Mouse (Mus musculus): ENCODE results near the gene Sv2b.

The Sv2b gene

DNA sequence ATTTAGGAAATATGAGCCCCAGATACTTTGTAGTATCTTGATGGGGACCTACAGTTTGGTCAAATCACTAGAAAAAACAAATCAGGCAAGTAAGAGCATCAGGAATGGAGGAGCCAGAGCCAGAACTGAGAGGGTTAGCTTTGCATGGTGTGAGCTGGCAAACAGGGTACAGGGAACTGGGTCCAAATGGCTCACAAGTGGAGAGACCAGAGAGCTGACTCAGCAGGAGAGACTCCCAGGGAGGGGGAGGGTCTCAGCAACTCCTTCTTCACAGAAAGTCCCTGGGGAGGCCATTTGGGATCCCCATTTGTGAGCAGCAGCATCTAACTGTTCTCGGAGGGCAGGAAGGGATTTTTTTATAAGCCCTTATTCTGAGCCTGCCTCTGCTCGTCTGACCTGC is 18.5 kb downstream of the Sv2b start:
- DNase-seq, result peak; percentile 72

DNA sequence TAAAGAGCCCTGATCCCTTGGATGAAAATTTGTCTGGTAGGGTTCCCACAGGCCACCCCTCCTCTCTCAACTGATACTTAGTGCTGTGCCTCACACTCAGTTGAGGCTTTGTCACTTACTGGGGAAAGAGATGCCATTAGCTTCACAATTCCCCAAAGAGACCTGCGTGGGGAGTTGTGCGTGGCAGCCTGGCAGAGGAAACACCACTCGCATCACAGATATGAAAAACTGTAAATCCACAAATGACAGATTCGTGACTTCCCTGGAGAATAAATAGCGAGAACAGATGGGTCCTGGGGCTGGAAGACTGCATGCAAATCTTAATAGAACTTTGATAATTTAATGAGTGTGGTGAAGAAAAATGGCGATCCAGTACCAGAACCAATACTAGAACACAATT is 21.8 kb downstream of the Sv2b start:
- DNase-seq, result no peak

DNA sequence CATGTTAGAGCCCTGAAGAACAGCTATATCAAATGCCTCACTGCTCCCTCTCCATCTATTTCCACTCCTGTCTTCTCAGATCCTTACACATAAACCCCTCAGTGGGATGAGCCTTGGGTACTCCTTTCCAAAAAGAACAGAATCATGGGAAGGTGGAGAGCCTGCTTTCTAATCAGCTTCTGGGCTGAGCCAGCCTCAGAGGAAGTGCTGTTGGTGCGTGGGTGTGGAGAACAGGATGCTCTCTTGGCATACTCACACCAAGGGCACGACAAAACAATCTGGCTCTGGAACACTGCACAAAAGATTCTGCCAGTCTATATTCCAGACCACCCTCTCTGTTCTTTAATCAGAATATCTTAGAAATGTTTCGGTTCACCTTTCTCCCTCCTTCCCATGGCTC is 26.1 kb downstream of the Sv2b start:
- DNase-seq, result peak; percentile 89

DNA sequence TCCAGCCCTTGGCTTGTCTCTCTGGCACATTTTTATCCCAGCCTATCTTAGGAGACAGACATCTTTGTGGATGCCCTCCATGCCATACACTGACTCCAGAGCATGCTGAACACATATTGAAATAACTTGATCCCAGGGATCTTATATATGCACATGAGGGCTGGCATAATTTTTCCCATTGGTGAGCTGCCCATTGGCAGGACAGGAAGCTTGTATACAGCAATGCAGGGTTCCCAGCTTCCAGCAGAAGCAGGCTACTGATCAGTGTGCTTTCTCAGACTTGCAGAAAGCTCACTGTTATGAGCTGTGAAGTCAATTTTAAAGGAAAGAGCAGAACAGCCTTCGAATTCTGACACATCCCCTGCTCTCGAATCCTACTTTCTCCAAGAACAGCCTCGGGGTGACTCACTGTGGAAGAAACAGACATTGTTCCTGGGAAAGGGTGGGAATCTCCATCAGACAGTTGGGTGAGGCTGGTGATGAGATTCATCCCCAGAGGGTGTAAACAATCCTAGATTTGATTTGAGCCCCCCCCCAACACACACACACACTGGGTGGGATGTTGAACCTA is 26.9 kb downstream of the Sv2b start:
- DNase-seq, result no peak

DNA sequence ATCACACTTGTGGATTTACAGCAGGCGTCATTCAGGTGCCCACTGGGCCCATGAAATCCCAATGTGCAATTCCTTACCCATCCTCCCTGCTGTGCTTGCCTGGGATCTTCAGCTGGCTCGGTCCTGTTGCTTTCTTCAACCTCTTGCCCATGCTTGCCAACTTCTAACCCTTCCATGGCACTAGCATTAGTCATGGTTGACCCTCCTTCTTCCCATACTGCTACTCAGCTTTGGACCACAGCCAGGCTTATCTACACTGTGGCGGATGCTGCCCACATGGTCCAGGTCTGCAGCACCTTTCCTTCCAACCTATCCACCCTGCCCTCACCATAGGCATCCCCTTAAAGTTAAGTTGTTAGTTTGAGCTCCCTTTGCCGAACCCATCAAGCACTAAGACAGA is 28.0 kb downstream of the Sv2b start:
- no peak for DNase-seq

DNA sequence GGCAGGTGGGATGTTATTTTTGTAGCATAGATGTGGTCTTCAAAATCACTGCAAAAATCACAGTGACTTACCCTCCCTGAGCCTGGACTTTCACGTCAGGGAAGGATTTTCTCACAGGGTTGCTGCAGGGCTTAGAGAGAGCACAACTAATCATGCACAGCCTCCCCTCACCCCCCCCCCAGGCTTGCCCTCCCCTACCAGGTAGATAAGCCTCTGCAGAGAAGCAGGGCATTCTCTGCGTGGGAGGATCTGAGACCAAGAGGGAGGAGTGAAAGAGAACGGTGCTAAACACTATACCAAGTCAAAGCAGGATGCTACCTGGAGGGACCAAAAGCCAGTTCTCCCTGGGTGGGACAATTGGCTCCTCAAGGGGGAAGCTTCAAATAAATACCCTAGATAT is 31.2 kb downstream of the Sv2b start:
- DNase-seq, result no peak

DNA sequence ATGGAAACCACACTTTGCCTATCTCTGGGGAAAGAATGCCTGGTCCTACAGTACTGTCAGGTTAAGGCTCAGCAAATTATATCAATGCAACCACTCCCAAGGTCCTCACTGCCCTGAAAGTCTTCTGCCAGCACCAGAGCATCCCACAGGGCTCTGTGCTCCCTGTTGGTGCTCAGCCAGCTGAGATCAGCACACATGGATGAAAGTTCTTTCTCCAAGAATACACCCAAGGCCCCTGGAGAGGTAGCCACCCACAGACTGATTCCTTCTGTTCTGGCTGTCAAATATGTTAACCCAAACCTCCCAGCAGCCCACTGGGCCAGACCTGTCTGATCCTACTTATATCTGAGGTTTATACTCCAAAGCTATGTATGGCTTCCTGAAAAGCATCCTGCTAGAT is 32.3 kb downstream of the Sv2b start:
- no peak for DNase-seq

DNA sequence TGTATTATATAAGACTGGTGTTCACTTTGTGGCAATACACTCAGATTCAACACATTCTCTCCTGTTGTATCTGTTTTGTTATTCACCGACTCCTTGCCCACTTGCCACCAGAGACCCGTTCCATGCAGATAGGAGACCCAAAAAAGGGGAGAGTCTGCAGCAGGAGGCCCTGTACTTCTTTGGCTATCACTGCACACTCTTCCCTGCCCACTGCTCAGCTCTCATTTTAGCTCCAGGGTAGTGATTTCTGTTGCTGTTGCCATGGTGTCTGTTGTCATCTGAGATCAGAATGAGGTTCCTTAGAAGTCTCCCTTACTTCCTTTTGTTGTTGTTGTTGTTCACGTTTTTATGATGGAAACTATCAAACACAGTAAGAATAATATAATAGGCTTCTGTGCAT is 34.5 kb downstream of the Sv2b start:
- no peak for DNase-seq

DNA sequence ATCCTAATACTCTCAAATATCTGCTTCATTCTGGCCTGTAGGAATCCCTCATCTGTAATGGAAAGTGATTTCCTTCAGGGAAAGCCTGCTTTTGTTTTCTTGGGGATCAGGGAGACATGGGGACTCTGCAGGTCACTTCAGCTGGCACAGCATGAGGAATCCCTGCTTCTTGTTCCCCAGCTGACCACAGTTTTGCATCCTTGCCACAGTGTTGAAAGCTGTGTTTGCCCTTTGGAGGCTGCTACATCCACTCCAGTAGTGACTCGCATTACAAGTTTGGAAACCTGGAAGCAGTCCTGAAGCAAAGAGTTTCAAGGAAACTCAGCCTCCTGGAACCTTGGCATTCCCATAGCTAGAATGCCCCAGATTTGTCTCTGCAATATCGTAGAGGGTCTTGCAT is 35.4 kb downstream of the Sv2b start:
- no peak for DNase-seq

DNA sequence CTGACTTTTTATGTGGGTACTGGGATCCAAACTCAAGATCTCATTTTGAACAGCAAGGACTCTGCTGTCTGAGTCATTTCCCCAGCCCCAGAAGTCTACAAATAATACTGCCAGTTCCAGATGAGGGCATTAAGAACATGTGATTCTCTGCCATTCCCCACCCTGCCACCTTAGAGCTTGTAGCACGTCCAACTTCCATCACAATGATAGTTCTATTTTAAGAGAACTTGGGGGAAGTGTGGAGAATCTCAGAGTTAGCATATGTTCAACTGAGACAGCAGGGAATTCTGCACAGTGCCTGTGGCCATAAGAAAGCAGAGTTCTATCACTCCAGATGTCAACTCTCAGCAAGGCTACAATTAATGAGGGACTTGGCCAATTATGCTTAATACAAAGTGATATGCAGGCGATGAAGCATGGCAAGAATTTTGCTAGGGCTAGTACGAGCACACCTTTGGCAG is 37.1 kb downstream of the Sv2b start:
- no peak for DNase-seq

DNA sequence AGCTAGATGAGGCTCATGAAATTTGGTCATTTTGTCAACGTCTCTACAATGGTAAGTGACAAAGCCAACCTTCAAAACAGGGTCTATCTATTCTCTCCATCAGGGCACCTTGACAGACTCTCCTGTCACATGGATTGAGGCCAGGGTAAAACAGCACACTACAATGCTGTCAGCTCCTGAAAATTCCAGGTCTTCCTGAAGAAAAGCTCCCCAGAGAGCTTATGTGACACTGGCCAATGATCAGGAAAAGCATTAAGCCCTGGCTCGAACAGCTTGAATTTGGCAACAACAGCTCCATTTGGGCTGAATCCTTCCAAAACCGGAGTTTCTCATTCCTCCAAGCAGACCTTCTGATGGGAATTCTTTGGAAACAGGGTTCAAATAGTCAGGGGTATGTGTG is 37.8 kb downstream of the Sv2b start:
- DNase-seq, result peak; percentile 79

DNA sequence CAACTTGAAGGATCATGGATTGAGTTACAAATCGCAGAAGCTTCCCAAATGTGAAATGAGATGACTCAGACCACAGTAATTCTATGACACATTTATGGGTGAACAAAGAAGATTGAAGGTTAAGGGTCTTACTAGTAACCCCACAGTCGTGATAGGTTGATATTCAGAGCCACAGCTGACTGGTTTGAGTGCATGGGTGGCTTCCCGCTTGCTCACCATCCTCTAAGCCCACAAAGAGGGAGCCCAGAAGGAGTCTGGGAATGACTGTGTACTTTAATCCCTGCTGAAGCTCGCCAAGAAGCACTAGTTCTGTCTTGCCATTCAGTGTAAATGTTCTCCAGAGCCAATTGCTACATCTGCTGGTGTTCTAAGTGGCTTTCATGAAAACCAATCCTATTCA is 41.8 kb downstream of the Sv2b start:
- DNase-seq, result no peak

DNA sequence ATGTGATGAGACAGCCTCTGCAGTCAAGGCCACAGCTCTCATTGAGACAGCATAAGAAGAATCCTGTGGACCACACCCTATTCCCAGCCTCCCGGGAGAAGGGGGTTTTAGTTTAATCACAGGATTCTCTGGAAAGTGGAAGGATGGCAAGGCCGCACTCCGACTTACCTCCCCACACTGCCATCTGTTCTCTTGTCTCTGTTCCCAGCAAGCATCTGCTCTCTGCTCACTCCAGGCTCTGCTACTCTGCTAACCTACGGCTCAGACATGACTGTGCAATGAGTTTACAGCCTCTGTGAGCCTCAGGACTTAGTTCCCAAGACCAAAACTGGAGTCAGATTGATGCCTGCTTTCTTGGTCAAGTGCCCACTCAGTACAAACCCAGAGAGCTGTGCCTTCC is 43.8 kb downstream of the Sv2b start:
- peak; percentile 94 for DNase-seq

DNA sequence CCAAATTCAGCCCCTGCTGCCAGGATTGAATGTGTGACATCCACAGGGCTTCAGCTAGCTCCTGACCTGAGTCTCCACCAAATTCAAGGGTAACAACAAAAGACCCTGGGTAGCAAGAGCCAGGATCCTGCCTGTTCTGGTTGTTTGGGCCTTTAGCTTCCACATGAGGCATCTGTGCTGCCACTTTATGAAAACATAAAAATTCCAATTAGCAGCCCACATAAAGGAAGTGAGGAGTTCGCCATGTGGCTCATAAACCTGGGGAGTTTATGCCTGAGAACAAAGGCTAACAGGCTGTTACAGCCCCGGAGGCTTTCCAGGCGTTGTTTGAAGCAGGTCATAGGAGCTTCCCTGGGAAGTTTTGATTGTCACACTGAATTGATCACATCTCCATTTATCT is 49.1 kb downstream of the Sv2b start:
- no peak for DNase-seq

DNA sequence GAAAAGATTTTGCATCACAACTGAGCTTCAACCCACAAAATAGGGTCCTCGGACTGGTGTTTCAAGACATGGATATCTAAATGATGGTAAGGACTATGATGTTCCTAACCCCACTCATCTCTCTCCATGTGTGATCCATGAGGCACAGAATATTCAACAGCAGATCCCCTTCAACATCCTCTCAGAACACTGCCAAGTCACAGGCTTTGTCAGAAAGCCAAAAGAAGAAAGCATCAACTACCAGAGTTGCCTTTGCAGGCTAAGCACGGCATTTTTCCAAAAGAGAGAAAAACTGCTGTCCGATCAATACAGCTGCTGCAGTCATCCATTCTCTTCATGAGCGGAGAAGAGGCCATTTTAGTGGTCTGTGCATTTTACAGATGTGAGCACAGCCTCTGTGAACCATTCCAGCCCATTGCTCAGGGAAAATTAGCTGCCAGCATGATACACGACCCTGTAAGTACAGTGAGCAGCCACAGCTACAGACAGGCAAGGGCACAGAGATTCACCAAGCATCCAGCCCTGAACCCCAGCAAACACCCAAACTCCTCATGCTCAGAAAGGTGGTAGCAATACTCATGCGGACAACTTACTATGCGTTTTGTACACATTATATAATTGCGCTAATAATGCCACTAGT is 55.3 kb downstream of the Sv2b start:
- no peak for DNase-seq

DNA sequence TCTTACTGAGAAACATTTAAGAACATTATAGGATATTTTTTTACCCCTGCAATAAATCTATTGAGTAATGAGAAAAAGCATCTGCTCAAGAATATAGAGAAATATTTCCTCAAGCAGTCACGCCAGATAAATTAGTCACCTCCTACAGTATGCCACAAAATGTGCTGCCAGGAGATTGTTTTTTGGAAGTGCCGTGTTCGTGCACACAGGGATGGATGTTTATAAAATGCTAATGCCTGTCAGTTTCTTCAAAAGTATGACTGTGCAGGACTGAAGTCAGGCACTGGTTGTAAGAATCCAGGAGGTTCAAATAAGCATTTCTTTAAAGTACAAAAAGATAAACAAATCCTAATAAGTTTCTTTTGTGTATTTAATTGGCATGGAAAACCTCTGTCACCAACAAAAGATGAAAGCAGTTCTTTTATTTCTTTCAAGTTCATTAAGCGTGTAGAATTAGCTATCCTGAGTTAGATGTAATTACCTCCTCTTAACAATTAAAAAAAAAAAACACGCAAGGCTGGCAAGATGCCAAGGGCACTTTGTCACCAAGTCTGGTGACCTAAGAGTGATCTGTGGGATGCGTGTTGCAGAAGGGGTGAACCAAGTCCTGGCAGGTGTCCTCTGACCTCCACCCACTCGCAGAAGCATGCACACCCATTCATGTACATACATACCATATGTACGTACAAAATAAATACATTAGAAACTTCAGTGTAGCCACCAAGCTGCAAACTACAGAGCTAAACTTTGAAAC is 68.1 kb downstream of the Sv2b start:
- DNase-seq, result peak; percentile 60

DNA sequence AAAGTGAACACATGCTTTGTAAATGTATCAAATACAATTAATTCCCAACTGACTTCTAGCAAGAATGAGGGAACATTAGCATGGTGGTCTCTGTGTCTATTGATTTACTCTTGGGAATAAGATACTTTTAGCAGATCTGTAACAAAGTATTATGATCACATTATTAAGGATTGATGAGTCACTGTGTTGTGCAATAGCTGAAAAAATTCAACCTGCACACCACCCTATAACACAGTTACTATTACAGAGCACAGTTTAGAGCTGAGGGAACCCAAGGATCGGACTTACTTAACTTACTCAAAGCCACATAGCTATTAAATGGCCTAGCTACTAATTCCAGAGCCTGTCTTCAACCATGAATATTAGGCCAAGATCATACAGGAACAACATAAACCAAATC is 72.7 kb downstream of the Sv2b start:
- no peak for DNase-seq

DNA sequence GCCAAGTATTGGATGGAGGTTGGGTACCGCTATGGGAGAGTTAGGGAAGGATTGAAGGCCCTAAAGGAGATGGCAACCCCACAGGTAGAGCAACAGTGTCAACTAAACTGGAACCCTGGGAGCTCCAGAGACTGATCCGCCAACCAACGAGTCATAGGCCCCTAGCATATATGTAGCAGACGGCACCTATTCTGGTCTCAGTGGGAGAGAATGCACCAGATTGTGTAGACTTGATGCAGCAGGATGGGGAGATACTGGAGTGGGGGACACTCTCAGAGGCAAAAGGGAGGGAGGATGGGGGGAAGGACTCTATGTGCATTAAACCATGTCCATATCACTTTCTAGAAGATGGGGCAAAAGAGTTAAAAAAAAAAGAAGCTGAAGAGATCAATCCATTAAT is 84.9 kb downstream of the Sv2b start:
- no peak for DNase-seq

DNA sequence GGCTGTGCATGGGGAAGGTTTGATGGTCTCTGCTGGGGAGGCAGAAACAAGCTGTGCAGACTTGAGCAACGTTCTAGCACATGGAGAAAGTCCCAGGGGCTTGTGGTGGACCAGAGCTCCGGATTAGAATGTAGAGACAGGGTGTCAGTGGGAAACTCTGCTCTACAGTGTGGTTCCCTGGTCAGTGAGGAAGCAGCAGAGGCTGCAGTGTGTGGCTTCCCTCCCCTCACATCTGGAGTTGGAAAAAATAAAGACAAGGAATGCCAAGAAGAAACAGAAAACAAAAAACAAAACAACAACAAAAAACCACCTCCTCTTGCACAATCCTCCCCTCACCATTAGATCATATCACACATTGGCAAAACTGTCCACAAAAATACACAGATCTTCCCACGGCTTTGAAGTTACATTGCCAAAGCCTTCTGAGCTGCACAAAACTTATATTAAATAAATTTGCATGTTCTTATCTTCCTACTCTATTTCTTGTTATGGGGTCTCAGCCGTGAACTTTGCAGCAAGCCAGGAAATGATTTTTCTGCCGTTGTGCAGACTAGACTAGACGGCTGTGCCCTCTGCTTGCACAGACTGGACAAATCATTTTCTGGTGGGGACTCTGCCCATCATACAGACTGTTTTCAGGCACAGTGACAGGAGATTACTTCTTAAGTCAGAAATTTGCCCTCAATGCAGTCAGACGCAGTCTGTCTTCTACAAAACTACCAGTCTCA is 86.2 kb downstream of the Sv2b start:
- DNase-seq, result no peak

DNA sequence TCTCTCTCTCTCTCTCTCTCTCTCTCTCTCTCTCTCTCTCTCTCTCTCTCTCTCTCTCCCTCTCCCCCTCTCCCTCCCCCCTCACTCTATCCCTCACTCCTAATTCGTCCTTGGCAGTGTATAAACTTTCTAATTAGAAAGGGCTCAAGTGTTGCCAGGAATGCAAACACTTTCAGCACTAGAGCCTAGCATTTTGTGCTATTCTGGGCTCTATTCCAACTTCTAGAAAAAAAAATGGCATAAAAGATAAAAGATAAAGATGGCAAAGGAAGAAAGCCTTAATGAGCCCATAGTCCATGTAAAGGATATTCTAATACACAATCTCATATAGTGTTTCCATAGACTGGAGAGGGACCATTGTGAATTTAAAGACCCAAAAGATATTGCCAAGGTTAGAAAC is 88.3 kb downstream of the Sv2b start:
- peak; percentile 53 for DNase-seq

DNA sequence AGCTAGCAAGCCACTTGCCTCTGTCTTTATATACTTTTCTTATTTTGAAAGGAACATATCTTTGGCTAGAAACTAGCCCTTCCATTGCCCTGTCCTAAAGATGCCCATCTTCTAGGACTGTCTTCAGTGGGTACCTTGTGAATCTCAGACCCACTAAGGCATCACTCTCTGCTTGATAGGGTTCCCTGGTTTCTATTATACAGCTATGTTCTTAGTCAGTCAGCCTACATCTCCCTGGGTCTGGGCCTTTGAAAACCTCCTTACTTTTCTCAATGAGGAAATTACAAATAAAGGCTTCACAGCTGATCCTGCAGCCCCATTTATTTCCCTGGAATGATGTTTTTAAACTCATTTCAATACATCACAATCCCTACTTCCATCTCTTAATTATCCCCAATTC is 88.8 kb downstream of the Sv2b start:
- no peak for DNase-seq

DNA sequence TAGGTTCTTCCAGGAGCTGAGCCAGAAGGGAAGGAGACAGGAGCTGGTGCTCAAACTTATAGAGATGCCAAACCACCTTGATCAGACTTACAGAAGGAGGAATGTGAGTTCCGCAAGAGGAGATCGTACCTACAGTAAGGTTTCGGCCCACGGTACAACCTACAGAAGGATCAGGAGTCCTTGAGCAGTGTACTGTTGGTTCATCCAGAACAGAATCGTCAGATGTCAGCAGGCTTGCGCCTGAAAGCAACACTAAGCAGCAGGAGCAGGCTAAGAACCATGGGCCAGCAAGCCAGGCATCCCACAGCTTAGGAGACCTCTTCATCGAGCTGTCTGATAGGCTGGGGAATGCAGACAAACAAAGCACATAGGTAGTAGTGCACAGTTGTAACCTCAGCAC is 92.9 kb downstream of the Sv2b start:
- DNase-seq, result no peak

DNA sequence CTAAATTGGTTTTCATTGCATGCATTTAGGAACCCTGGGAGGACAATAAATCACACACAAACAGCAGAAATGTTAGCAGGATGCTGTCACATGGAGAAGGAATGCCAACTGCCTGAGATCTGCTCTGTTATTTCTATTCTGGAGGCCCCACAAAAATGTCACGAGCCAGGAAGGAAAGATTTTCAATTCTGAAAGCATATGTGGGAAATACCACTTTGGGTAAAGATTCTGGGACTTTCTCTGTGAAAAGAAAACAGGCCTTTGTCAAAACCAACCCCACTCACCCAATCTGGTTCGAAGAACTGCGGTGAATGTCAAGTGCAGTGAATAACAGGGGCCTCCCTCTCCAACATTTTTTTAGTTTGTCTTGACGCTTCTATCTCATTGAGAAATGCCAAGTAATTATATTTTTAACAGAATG is 99.8 kb downstream of the Sv2b start:
- DNase-seq, result peak; percentile 65
